Mouse (Mus musculus): Measurements from ENCODE around the gene Lyg2. TPM values are rescaled to one million over a fixed set of nuclear protein-coding genes. Genes with fewer than 3 reads are reported as not detected.
A peak's percentile ranks its signal among the peaks of the same experiment; 100 is the strongest.

Gene Lyg2
- not detected in 2 replicates for polyA plus RNA-seq (2012; rRNA removed)

GRCm38 (mm10) chr1:37916393-37916792, at the start of gene Lyg2:
Lyg2 (minus strand) TSS chr1:37916493.
- 74% methylated on average over 5 of the region's 5 CpGs for WGBS
- no peak for DNase-seq (ENCODE audit: low read depth, low spot score)

- 43% methylated on average over 10 of the region's 10 CpGs for WGBS
- DNase-seq (ENCODE audit: low read depth, low spot score): no peak
Measured at GRCm38 (mm10) chr1:37965571-37965970, 49.3 kb upstream of the Lyg2 start.

GRCm38 (mm10) chr1:37959486-37959885, 43.2 kb upstream of the Lyg2 start:
- WGBS: 70% methylated on average over 5 of the region's 5 CpGs
- DNase-seq (ENCODE audit: low read depth, low spot score): no peak

GRCm38 (mm10) chr1:37958516-37958915, 42.2 kb upstream of the Lyg2 start:
- no peak for DNase-seq (ENCODE audit: low read depth, low spot score)
- 73% methylated on average over 2 of the region's 2 CpGs for WGBS

GRCm38 (mm10) chr1:37957659-37958058, 41.4 kb upstream of the Lyg2 start, which contains the start of gene Lyg1:
Lyg1 (minus strand) TSS chr1:37957759.
- no peak for DNase-seq (ENCODE audit: low read depth, low spot score)
- 78% methylated on average over 5 of the region's 5 CpGs for WGBS

- 18% methylated on average over 3 of the region's 3 CpGs for WGBS
- no peak for DNase-seq (ENCODE audit: low read depth, low spot score)
Measured at GRCm38 (mm10) chr1:37956690-37957431, 40.6 kb upstream of the Lyg2 start.

GRCm38 (mm10) chr1:37955251-37955650, 39.0 kb upstream of the Lyg2 start:
- WGBS: 89% methylated on average over 2 of the region's 2 CpGs
- DNase-seq (ENCODE audit: low read depth, low spot score): no peak

GRCm38 (mm10) chr1:37954786-37955185, 38.5 kb upstream of the Lyg2 start:
- WGBS: 39% methylated on average over 7 of the region's 7 CpGs
- DNase-seq (ENCODE audit: low read depth, low spot score): no peak

GRCm38 (mm10) chr1:37948906-37949305, 32.6 kb upstream of the Lyg2 start:
- 46% methylated on average over 2 of the region's 2 CpGs for WGBS
- no peak for DNase-seq (ENCODE audit: low read depth, low spot score)

GRCm38 (mm10) chr1:37931806-37932205, 15.5 kb upstream of the Lyg2 start:
- 6% methylated on average over 3 of the region's 3 CpGs for WGBS
- DNase-seq (ENCODE audit: low read depth, low spot score): peak; percentile 35

GRCm38 (mm10) chr1:37925971-37926370, 9.7 kb upstream of the Lyg2 start:
- no peak for DNase-seq (ENCODE audit: low read depth, low spot score)
- WGBS: 66% methylated on average over 8 of the region's 8 CpGs

GRCm38 (mm10) chr1:37922536-37922935, 6.2 kb upstream of the Lyg2 start:
- WGBS: 50% methylated on average over 8 of the region's 8 CpGs
- DNase-seq (ENCODE audit: low read depth, low spot score): no peak

GRCm38 (mm10) chr1:37918096-37918495, 1.8 kb upstream of the Lyg2 start:
- 44% methylated on average over 6 of the region's 6 CpGs for WGBS
- no peak for DNase-seq (ENCODE audit: low read depth, low spot score)

GRCm38 (mm10) chr1:37917666-37918065, 1.4 kb upstream of the Lyg2 start:
- 48% methylated on average over 13 of the region's 13 CpGs for WGBS
- DNase-seq (ENCODE audit: low read depth, low spot score): no peak

- WGBS: 67% methylated on average over 2 of the region's 2 CpGs
- no peak for DNase-seq (ENCODE audit: low read depth, low spot score)
Measured at GRCm38 (mm10) chr1:37912751-37913150, 3.5 kb downstream of the Lyg2 start.

GRCm38 (mm10) chr1:37903178-37903577, 13.1 kb downstream of the Lyg2 start:
- WGBS: 26% methylated on average over 6 of the region's 6 CpGs
- no peak for DNase-seq (ENCODE audit: low read depth, low spot score)

- no peak for DNase-seq (ENCODE audit: low read depth, low spot score)
- WGBS: 62% methylated on average over 6 of the region's 6 CpGs
Measured at GRCm38 (mm10) chr1:37900288-37900687, 16.0 kb downstream of the Lyg2 start.

GRCm38 (mm10) chr1:37899816-37900215, 16.5 kb downstream of the Lyg2 start:
- 35% methylated on average over 4 of the region's 4 CpGs for WGBS
- no peak for DNase-seq (ENCODE audit: low read depth, low spot score)

GRCm38 (mm10) chr1:37894606-37895005, 21.7 kb downstream of the Lyg2 start:
- no peak for DNase-seq (ENCODE audit: low read depth, low spot score)

GRCm38 (mm10) chr1:37891400-37891799, 24.9 kb downstream of the Lyg2 start:
- 31% methylated on average over 3 of the region's 3 CpGs for WGBS
- DNase-seq (ENCODE audit: low read depth, low spot score): no peak

GRCm38 (mm10) chr1:37890025-37890652, 26.2 kb downstream of the Lyg2 start, which contains the start of the genes Mitd1 and Mrpl30:
Mitd1 (minus strand) TSS chr1:37890411.
Mrpl30 (plus strand) TSS chr1:37890477.
- DNase-seq (ENCODE audit: low read depth, low spot score): peak; percentile 85
- WGBS: under 1% methylated on average over 41 of the region's 41 CpGs
